Mouse (Mus musculus): ENCODE measurements at regions not wholly inside any gene's neighbourhood (a gene's known extent, or its start where the extent isn't known, plus 50 kb on each side); places are given as distances from the start of the nearest gene placed in this dataset.

DNA sequence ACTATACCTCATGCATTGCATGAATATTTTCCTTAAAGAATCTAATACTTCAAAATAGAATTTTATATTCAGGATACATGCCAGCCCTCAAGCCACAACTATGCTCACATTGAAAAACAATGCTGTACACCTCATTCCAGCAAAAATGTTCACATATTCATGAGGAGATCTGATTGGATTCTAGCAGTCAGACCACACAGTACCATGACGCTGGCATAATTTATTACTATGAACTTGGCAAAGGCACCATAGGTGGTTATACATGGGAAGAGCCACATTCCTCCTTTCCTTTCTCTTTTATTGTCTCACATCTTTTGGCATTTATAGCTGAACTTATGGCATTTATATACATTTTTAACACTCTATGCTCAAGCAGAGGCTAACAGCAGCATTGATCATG lies 499.8 kb upstream of the Adamts5 start:
- no peak for DNase-seq
- H3K27ac ChIP-seq (ENCODE audit: insufficient read depth, low read depth, low read length): no peak overlapping the region
- TF ChIP-seq CTCF (conservative IDR thresholded peaks at IDR 0.05; ENCODE audit: insufficient read depth, insufficient read length, low read depth, low read length) (no peak), POLR2A (IDR thresholded peaks at IDR 0.05; ENCODE audit: low read depth, low read length) (no peak)
- 67% methylated on average over 1 of the region's 1 CpGs for WGBS
- no peak overlapping the region for H3K4me3 ChIP-seq (ENCODE audit: insufficient read depth, low read depth, low read length)
- no peaks in the 10 kb centered on the region; the same call in 1 of the 2 replicates for H3K4me1 ChIP-seq (ENCODE audit: control insufficient read depth, insufficient read depth, low read length)
- H3K36me3 ChIP-seq (ENCODE audit: control insufficient read depth, insufficient read depth, low read length): no peaks in the 10 kb centered on the region
- no peaks in the 10 kb centered on the region for H3K27me3 ChIP-seq (replicated peaks; ENCODE audit: control insufficient read depth, insufficient read depth, low read length)

DNA sequence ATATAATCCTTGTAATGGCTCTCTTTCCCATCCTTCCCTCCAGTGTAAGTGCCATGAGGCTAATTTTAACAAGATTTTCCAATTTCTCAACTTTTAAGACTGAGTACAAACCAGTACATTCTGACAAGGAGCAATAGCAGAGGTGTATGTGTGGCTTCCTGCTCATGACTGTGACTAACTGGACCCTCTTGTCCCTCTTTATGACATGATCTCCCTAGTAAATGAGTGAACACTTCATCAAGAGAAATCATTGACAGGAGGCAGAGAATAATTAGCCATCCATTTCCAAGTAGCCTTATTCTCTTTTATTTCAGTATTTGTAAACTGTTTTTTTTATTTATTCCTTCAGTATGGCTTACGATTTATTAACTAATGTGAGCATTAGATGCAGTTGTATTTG lies 497.7 kb upstream of the Adamts5 start:
- no peak overlapping the region for H3K4me3 ChIP-seq (ENCODE audit: insufficient read depth, low read depth, low read length)
- H3K4me1 ChIP-seq (ENCODE audit: control insufficient read depth, insufficient read depth, low read length): no peaks in the 10 kb centered on the region; the same call in 1 of the 2 replicates
- H3K36me3 ChIP-seq (ENCODE audit: control insufficient read depth, insufficient read depth, low read length): no peaks in the 10 kb centered on the region
- H3K27me3 ChIP-seq (replicated peaks; ENCODE audit: control insufficient read depth, insufficient read depth, low read length): no peaks in the 10 kb centered on the region
- WGBS: 68% methylated on average over 1 of the region's 1 CpGs
- peak; percentile 68 for DNase-seq
- H3K27ac ChIP-seq (ENCODE audit: insufficient read depth, low read depth, low read length): 0 out of 2 replicates have a peak overlapping the region, but pooled peaks have one; percentile 16
- TF ChIP-seq CTCF (conservative IDR thresholded peaks at IDR 0.05; ENCODE audit: insufficient read depth, insufficient read length, low read depth, low read length): no peak
- no peak for TF ChIP-seq POLR2A (IDR thresholded peaks at IDR 0.05; ENCODE audit: low read depth, low read length)

DNA sequence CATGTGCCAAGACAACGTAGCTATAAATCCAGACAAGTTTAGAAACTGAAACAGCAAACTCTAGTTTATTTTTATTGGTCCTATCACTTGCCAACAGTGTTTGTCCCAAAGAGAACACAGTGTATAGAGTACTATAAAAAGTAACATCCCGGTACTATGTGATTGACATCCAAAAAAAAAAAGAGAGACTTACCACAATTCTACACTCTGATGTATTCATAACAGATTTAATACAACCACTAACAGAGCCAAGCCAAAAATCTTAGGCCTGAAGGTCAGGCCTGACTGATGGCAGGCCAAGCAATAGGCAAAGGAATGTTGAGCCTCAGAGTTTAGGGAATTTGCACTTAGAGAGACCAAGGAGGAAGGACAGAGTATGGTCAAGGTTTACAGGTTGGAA lies 495.9 kb upstream of the Adamts5 start:
- 56% methylated on average over 2 of the region's 2 CpGs for WGBS
- Histone ChIP-seq H3K4me3 (ENCODE audit: insufficient read depth, low read depth, low read length) (no peak overlapping the region), H3K27ac (ENCODE audit: insufficient read depth, low read depth, low read length) (peak overlapping the region; percentile 64; the same call in 1 of the 2 replicates), H3K27me3 (replicated peaks; ENCODE audit: control insufficient read depth, insufficient read depth, low read length) (no peaks in the 10 kb centered on the region), H3K36me3 (ENCODE audit: control insufficient read depth, insufficient read depth, low read length) (no peaks in the 10 kb centered on the region), H3K4me1 (ENCODE audit: control insufficient read depth, insufficient read depth, low read length) (no peaks in the 10 kb centered on the region; the same call in 1 of the 2 replicates)
- TF ChIP-seq POLR2A (IDR thresholded peaks at IDR 0.05; ENCODE audit: low read depth, low read length): no peak
- TF ChIP-seq CTCF (conservative IDR thresholded peaks at IDR 0.05; ENCODE audit: insufficient read depth, insufficient read length, low read depth, low read length): no peak
- peak; percentile 41 for DNase-seq

DNA sequence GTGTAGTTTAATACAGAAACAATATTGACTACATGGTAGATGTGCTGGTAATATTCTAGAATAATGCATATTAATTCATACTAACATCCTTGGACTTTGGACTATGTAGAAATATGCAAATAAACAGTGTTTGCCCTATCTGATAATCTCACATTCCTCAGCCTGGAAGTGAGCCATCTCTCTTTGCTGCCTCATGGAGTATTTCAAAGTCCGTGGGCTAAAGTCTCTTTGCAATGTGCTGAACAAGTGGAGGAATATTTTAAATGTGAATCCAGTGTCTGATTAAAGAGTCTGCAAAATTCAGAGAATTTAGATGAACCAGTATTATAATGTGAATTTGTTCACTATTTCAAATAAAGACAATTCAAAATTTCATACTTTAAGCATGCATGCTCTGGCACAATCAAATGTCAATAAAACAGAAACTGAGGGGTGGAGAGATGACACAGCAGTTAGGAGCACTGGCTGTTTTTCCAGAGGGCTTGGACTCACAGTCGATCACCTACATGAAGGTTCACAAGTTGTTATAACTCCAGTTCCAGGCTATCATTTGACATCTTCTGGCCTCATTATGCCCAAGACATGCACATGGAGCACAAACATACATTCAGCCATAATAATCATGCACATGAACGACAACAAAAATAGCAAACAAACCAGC lies 487.6 kb upstream of the Adamts5 start:
- Histone ChIP-seq H3K36me3 (ENCODE audit: control insufficient read depth, insufficient read depth, low read length) (no peaks in the 10 kb centered on the region), H3K27ac (ENCODE audit: insufficient read depth, low read depth, low read length) (peak overlapping the region; percentile 82), H3K4me3 (ENCODE audit: insufficient read depth, low read depth, low read length) (no peak overlapping the region), H3K4me1 (ENCODE audit: control insufficient read depth, insufficient read depth, low read length) (peaks cover 3% of the 10 kb centered on the region), H3K27me3 (replicated peaks; ENCODE audit: control insufficient read depth, insufficient read depth, low read length) (no peaks in the 10 kb centered on the region)
- DNase-seq: peak; percentile 91
- 50% methylated on average over 3 of the region's 3 CpGs for WGBS
- TF ChIP-seq POLR2A (IDR thresholded peaks at IDR 0.05; ENCODE audit: low read depth, low read length) (no peak), CTCF (conservative IDR thresholded peaks at IDR 0.05; ENCODE audit: insufficient read depth, insufficient read length, low read depth, low read length) (no peak)

DNA sequence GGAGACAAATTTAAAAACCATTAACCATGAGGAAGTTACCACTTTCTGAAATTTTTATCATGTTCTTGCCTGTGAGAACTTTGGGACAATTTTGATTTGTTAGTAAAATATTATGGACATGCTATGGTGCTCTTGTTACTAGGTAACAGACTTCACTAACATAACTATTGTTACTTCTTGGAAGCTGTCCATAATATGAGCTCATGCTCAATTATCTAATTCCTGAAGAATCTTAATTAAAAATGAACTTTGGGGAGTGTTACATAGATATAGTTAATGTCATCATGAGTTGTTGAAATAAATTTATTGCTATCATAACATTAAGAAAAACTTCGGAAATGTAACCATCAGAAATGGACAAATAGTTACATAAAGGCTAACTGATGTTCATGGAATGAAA lies 486.5 kb upstream of the Adamts5 start:
- WGBS: 74% methylated on average over 1 of the region's 1 CpGs
- no peak for DNase-seq
- Histone ChIP-seq H3K4me1 (ENCODE audit: control insufficient read depth, insufficient read depth, low read length) (peaks cover 3% of the 10 kb centered on the region), H3K27me3 (replicated peaks; ENCODE audit: control insufficient read depth, insufficient read depth, low read length) (no peaks in the 10 kb centered on the region), H3K36me3 (ENCODE audit: control insufficient read depth, insufficient read depth, low read length) (no peaks in the 10 kb centered on the region), H3K4me3 (ENCODE audit: insufficient read depth, low read depth, low read length) (no peak overlapping the region), H3K27ac (ENCODE audit: insufficient read depth, low read depth, low read length) (no peak overlapping the region)
- TF ChIP-seq POLR2A (IDR thresholded peaks at IDR 0.05; ENCODE audit: low read depth, low read length): no peak
- no peak for TF ChIP-seq CTCF (conservative IDR thresholded peaks at IDR 0.05; ENCODE audit: insufficient read depth, insufficient read length, low read depth, low read length)

DNA sequence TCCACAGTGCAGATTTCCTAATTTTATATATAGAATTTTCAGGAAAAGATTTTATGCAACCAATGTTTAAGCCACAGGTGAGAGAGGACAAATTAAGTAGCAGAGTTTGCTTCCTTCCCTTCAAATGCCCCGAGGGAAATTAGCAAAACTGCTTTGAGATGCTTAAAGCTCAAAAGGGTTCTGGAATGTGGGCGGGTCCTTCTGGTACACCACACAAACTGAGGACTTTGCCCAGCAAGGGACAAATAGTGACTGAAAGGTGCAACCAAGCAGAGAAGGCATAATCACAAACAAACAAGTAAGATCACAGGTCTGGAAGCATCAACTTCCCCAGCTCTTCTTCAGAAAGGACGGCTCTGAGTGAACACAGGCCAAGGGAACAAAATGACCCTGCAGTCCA lies 476.4 kb upstream of the Adamts5 start:
- H3K27ac ChIP-seq (ENCODE audit: insufficient read depth, low read depth, low read length): no peak overlapping the region
- no peak overlapping the region for H3K4me3 ChIP-seq (ENCODE audit: insufficient read depth, low read depth, low read length)
- 35% methylated on average over 3 of the region's 3 CpGs for WGBS
- H3K36me3 ChIP-seq (ENCODE audit: control insufficient read depth, insufficient read depth, low read length): no peaks in the 10 kb centered on the region
- TF ChIP-seq POLR2A (IDR thresholded peaks at IDR 0.05; ENCODE audit: low read depth, low read length) (no peak), CTCF (conservative IDR thresholded peaks at IDR 0.05; ENCODE audit: insufficient read depth, insufficient read length, low read depth, low read length) (no peak)
- no peaks in the 10 kb centered on the region for H3K27me3 ChIP-seq (replicated peaks; ENCODE audit: control insufficient read depth, insufficient read depth, low read length)
- DNase-seq: peak; percentile 78
- no peaks in the 10 kb centered on the region for H3K4me1 ChIP-seq (ENCODE audit: control insufficient read depth, insufficient read depth, low read length)

DNA sequence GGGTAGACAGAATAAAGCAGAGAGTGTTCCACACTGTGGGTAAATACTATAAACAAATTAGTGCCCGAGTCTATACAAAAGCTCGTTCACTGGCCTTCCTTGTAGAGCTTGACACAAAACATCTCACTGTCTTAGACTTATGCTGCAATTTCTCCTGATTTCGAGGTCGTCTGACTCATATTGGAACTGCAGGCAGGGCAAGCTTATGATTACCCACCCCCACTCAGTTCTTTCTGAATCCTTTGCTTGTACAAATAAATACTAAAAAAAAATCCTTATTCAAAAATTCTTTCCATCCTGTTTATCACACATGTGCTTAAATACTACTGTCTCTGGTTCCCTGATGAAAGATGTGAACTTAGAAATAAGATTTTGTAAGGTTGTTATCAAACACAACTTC lies 470.0 kb upstream of the Adamts5 start:
- TF ChIP-seq POLR2A (IDR thresholded peaks at IDR 0.05; ENCODE audit: low read depth, low read length): no peak
- no peak for TF ChIP-seq CTCF (conservative IDR thresholded peaks at IDR 0.05; ENCODE audit: insufficient read depth, insufficient read length, low read depth, low read length)
- no peak for DNase-seq
- WGBS: 86% methylated on average over 4 of the region's 4 CpGs
- Histone ChIP-seq H3K27me3 (replicated peaks; ENCODE audit: control insufficient read depth, insufficient read depth, low read length) (no peaks in the 10 kb centered on the region), H3K4me3 (ENCODE audit: insufficient read depth, low read depth, low read length) (no peak overlapping the region), H3K27ac (ENCODE audit: insufficient read depth, low read depth, low read length) (no peak overlapping the region), H3K36me3 (ENCODE audit: control insufficient read depth, insufficient read depth, low read length) (no peaks in the 10 kb centered on the region), H3K4me1 (ENCODE audit: control insufficient read depth, insufficient read depth, low read length) (no peaks in the 10 kb centered on the region)

All from kidney, adult 2 months (tissue).